Mouse (Mus musculus): ENCODE measurements around the gene Camk1d.

DNA sequence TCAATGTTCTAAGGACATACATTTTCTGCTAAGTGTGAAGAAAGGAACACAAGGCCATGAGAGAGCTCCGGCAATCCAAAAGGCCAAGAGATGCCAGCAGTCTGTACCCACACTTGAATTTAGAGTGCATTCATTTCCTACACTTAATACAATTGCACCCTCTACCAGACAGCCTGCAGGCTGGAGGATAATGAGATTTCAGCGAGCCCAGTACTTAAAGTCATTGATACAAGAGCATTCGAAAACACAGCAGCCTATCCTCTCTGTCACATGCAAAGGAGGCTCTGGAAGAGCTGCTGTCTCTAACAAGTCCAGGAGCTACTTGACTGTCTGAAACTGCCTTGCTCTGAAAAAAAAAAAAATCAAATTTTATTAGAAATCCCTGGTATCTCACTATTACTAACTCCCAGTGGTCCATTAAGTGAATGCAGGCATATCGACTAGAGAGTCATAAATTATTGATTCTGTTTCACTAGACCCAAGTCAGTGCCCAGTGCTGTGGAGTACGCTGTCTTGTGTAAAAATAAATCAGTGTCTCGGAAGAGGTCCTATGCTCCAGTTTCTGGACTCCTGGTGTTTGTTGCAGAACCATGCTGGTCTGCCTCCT is 336.1 kb downstream of the Camk1d start:
- no peak for TF ChIP-seq GATA1 (IDR thresholded peaks at IDR 0.05; ENCODE audit: borderline replicate concordance, low read length)
- no peak for TF ChIP-seq FLI1 (IDR thresholded peaks at IDR 0.05; ENCODE audit: low read length)
